Mouse (Mus musculus) intestine, postnatal 0 days (tissue): ENCODE results near the gene Exoc3l4. TPM values are rescaled to one million over a fixed set of nuclear protein-coding genes. Genes with fewer than 3 reads are reported as not detected.
A peak's percentile ranks its signal among the peaks of the same experiment; 100 is the strongest.

Experiments used
- ATAC-seq: fragments of 200-750 bp; cut with Nextera tagmentation; 2 replicates; pipeline ENCODE4 v1.8.0; 2017; ENCODE audit warnings: mild to moderate bottlenecking, moderate TSS enrichment, moderate library complexity
- H3K27ac ChIP-seq: fragments of 300-500 bp; sonication (generic); 2 replicates; pipeline ENCODE4 v1.5.1; 2014; ENCODE audit warnings: mild to moderate bottlenecking, low read depth, low read length, moderate library complexity
- H3K27me3 ChIP-seq: fragments of 300-500 bp; sonication (generic); replicated peaks from 2 replicates; pipeline ENCODE4 v1.6.1; 2014; ENCODE audit warnings: low read length, mixed read lengths; ENCODE audit not compliant: control insufficient read depth, insufficient read depth
- H3K36me3 ChIP-seq: fragments of 300-500 bp; sonication (generic); 2 replicates; pipeline ENCODE4 v1.6.1; 2014; ENCODE audit warnings: mild to moderate bottlenecking, moderate library complexity; ENCODE audit not compliant: control insufficient read depth, insufficient read depth
- H3K4me1 ChIP-seq: fragments of 300-500 bp; sonication (generic); replicated peaks from 2 replicates; pipeline ENCODE4 v1.6.1; 2014; ENCODE audit warnings: antibody characterized with exemption, low read length, mixed read lengths; ENCODE audit not compliant: control insufficient read depth, insufficient read depth
- H3K4me2 ChIP-seq: fragments of 300-500 bp; sonication (generic); replicated peaks from 2 replicates; pipeline ENCODE4 v1.6.1; 2014; ENCODE audit warnings: low read depth, mild to moderate bottlenecking, moderate library complexity
- H3K4me3 ChIP-seq: fragments of 300-500 bp; sonication (generic); 2 replicates; pipeline ENCODE4 v1.5.1; 2014; ENCODE audit warnings: low read depth, low read length
- H3K9ac ChIP-seq: fragments of 300-500 bp; sonication (generic); 2 replicates; pipeline ENCODE4 v1.6.1; 2014; ENCODE audit warnings: mild to moderate bottlenecking, low read depth, low read length
- H3K9me3 ChIP-seq: fragments of 300-500 bp; sonication (generic); 2 replicates; pipeline ENCODE4 v1.6.1; 2016; ENCODE audit warnings: mixed run types; ENCODE audit not compliant: control insufficient read depth
- CTCF ChIP-seq: sonication (generic); IDR thresholded peaks from 2 replicates; pipeline ENCODE4 v1.5.1; 2016; ENCODE audit warnings: low read depth, mild to moderate bottlenecking, control low read depth, antibody characterized with exemption, moderate library complexity
- WGBS: fragments of 180-500 bp; shearing (Covaris S2); extraction: QIAGEN DNeasy Blood & Tissue Kit; methylation state at CpG from one replicate; pipeline ENCODE4 v1.1.7; 2014; 5-methylcytosine and 5-hydroxymethylcytosine counted together
- polyA plus RNA-seq: library from polyadenylated mRNA; unstranded; fragments of >200 nt; fragmentation: Nextera tagmentation; extraction: Ambion mirVana; gene quantifications from 2 replicates; pipeline ENCODE4 v1.2.1, GENCODE M21; 2015

Gene Exoc3l4
- polyA plus RNA-seq, 1 experiment from 2014 or later: 163 TPM

- no peak for TF ChIP-seq CTCF
- H3K27ac ChIP-seq: peak overlapping the region; percentile 21; the same call in 1 of the 2 replicates
- H3K4me3 ChIP-seq: no peak overlapping the region
- H3K27me3 ChIP-seq: 0 out of 2 replicates have a peak, but pooled peaks cover 25% of the 10 kb centered on the region
- no peaks in the 10 kb centered on the region for H3K9me3 ChIP-seq
- H3K4me1 ChIP-seq: no peaks in the 10 kb centered on the region; the same call in 1 of the 2 replicates
- ATAC-seq: no peak
- WGBS: 57% methylated on average over 10 of the region's 10 CpGs
- H3K9ac ChIP-seq: no peak overlapping the region
- no peak overlapping the region for H3K4me2 ChIP-seq
- H3K36me3 ChIP-seq: no peaks in the 10 kb centered on the region; the same call in 1 of the 2 replicates
These were observed 37.9 kb downstream of the Exoc3l4 start for GRCm38 (mm10) chr12:111454543-111455280.

DNA sequence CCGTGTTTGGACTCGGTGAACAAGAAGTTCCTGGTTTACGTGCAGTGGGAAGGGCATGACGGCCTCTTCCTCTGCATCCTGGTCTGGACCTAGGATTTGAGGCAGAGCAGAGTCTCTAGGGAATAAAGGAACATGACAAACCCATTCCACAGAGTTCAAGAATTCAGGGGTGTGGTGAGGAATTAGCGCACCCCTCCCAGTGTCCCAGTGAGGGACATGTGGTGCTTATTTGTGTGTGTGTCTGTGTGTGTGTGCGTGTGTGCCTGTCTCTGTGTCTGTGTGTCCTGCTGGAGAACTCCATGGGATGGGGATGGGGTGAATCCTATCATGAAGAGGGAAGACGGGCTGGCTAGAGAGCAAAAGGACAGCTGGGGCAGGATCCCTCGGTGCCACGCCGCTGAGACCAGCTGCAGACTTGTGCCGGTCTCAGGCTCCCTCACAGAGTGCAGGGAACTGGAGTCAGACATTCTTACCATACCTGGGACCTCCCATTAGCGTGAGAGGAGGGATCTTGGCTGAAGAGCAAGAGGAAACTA lies 38.6 kb downstream of the Exoc3l4 start:
- Histone ChIP-seq H3K9me3 (no peaks in the 10 kb centered on the region), H3K4me3 (no peak overlapping the region), H3K9ac (no peak overlapping the region), H3K4me1 (no peaks in the 10 kb centered on the region; the same call in 1 of the 2 replicates), H3K27ac (peak overlapping the region; percentile 21; the same call in 1 of the 2 replicates), H3K27me3 (peaks cover 27% of the 10 kb centered on the region; the same call in 1 of the 2 replicates), H3K36me3 (no peaks in the 10 kb centered on the region; the same call in 1 of the 2 replicates), H3K4me2 (no peak overlapping the region)
- WGBS: 54% methylated on average over 12 of the region's 12 CpGs
- no peak for TF ChIP-seq CTCF
- ATAC-seq: no peak

- Histone ChIP-seq H3K4me3 (no peak overlapping the region), H3K36me3 (no peaks in the 10 kb centered on the region; the same call in 1 of the 2 replicates), H3K9ac (no peak overlapping the region), H3K27ac (no peak overlapping the region), H3K4me1 (no peaks in the 10 kb centered on the region; the same call in 1 of the 2 replicates), H3K4me2 (no peak overlapping the region), H3K9me3 (no peaks in the 10 kb centered on the region), H3K27me3 (peaks cover 27% of the 10 kb centered on the region; the same call in 1 of the 2 replicates)
- TF ChIP-seq CTCF: no peak
- 50% methylated on average over 8 of the region's 8 CpGs for WGBS
- ATAC-seq: no peak
These were observed 39.0 kb downstream of the Exoc3l4 start for GRCm38 (mm10) chr12:111455860-111456259.

DNA sequence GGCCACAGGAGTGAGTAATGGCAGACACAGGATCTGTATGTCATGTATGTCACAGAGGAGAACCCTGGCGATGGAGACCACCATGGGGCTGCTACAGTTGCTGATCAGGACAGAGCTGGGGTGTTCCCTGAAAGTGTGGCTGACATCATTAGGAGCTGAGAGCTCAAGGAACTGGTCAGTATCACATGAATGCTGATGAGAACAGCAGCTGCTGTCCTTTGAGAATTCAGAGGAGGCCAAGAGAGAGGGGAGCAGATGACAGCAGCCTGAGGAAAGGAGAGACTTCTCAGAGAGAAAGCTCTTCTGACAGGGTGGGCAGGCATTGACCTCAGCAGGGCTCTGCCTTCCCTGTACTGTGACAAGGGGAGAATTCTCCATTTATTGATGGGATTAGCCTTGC lies 40.9 kb downstream of the Exoc3l4 start:
- 82% methylated on average over 1 of the region's 1 CpGs for WGBS

DNA sequence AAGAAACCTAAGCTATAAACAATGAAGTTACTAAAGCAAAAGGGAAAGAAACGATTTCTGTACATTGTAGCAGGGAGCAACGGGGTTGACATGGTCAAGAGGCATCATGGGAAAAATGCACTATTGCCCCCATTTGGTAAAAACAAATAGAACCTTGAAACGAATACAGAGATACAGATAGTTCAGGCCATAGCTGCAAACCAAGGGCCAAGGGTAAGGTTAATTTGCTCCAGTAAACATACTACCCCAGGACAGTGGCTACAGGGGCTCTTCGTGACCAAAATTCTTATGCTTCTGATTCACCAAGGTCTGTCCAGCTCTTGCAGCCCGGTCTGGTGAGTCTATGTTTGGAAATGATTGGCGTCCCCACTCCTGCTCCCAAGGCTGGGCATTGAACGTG lies 46.8 kb downstream of the Exoc3l4 start:
- WGBS: 62% methylated on average over 7 of the region's 7 CpGs
- Histone ChIP-seq H3K27me3 (peaks cover 14% of the 10 kb centered on the region; the same call in 1 of the 2 replicates), H3K9me3 (no peaks in the 10 kb centered on the region), H3K9ac (no peak overlapping the region), H3K4me1 (no peaks in the 10 kb centered on the region), H3K4me2 (no peak overlapping the region), H3K27ac (no peak overlapping the region), H3K4me3 (no peak overlapping the region), H3K36me3 (no peaks in the 10 kb centered on the region)
- no peak for TF ChIP-seq CTCF
- no peak for ATAC-seq

More for the DNA sequence above, 40.9 kb downstream of the Exoc3l4 start:
- no peak overlapping the region for H3K27ac ChIP-seq
- TF ChIP-seq CTCF: no peak
- H3K9me3 ChIP-seq: no peaks in the 10 kb centered on the region
- peaks cover 18% of the 10 kb centered on the region; the same call in 1 of the 2 replicates for H3K27me3 ChIP-seq
- H3K36me3 ChIP-seq: no peaks in the 10 kb centered on the region
- no peak for ATAC-seq
- no peak overlapping the region for H3K4me2 ChIP-seq
- no peaks in the 10 kb centered on the region; the same call in 1 of the 2 replicates for H3K4me1 ChIP-seq
- no peak overlapping the region for H3K4me3 ChIP-seq
- H3K9ac ChIP-seq: no peak overlapping the region

DNA sequence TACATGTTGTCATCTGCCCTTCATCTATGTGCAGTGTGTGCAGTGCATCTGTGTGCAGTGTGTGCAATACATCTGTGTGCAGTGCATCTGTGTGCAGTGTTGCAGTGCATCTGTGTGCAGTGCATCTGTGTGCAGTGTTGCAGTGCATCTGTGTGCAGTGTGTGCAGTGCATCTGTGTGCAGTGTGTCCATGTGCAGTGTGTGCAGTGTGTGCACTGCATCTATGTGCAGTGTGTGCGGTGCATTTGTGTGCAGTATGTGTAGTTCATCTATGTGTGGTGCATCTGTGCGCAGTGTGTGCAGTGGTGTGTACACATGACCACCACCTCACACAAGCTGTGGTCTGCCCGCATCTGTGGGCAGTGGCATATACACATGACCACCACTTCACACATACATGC lies 49.6 kb downstream of the Exoc3l4 start:
- Histone ChIP-seq H3K4me1 (no peaks in the 10 kb centered on the region), H3K27ac (no peak overlapping the region), H3K36me3 (no peaks in the 10 kb centered on the region), H3K27me3 (peaks cover 10% of the 10 kb centered on the region; the same call in 1 of the 2 replicates), H3K4me2 (no peak overlapping the region), H3K9ac (no peak overlapping the region), H3K4me3 (no peak overlapping the region), H3K9me3 (no peaks in the 10 kb centered on the region)
- no peak for ATAC-seq
- TF ChIP-seq CTCF: no peak
- 91% methylated on average over 3 of the region's 3 CpGs for WGBS
